Mouse (Mus musculus) ES-E14 (cell line): ENCODE measurements around the gene Ube2h.

Experiments used
- MAFK ChIP-seq: IDR thresholded peaks from 2 replicates; pipeline ENCODE4 v1.6.1; 2014; ENCODE audit warnings: mild to moderate bottlenecking, low read depth, low read length, inconsistent platforms; ENCODE audit not compliant: insufficient read depth
- ZNF384 ChIP-seq: IDR thresholded peaks from 2 replicates; pipeline ENCODE4 v1.6.1; 2012; ENCODE audit warnings: low read depth, low read length, inconsistent platforms

DNA sequence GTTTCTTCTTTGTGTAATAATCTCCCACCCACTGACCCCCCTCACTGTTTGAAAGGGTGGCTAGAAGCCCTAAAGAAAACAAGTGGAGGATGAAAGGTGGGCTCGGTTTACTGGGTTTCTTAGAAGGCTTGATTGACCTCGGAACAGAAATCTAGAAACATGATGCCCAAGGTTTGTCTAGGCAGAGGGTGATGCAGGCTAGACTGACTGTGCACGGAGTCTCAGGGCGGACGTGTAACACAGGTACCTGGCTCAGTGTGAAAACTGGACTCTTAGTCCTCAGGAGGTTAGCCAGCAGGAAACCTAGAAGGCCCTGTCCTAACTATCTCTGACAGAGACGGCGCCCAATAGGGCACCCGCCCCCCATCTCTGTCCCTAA lies 131.9 kb downstream of the Ube2h start:
- TF ChIP-seq ZNF384 (no peak), MAFK (no peak)
